Mouse (Mus musculus) lung, embryonic 14.5 days (tissue): ENCODE measurements at regions not wholly inside any gene's neighbourhood (a gene's known extent, or its start where the extent isn't known, plus 50 kb on each side); places are given as distances from the start of the nearest gene placed in this dataset.

Experiments used
- ATAC-seq: fragments of 200-750 bp; cut with Nextera tagmentation; 2 replicates; pipeline ENCODE4 v1.8.0; 2017; ENCODE audit warnings: mild to moderate bottlenecking, moderate TSS enrichment, moderate library complexity; ENCODE audit not compliant: insufficient read depth
- DNase-seq: peaks from one replicate; pipeline ENCODE4 v3.0.0-alpha.2; 2015
- H3K27ac ChIP-seq: fragments of 300-500 bp; sonication (generic); 2 replicates; pipeline ENCODE4 v1.5.1; 2014; ENCODE audit warnings: low read depth, mild to moderate bottlenecking, moderate library complexity
- H3K27me3 ChIP-seq: fragments of 300-500 bp; sonication (generic); 2 replicates; pipeline ENCODE4 v1.6.1; 2014; ENCODE audit warnings: low read length, control low read depth; ENCODE audit not compliant: insufficient read depth
- H3K36me3 ChIP-seq: fragments of 300-500 bp; sonication (generic); 2 replicates; pipeline ENCODE4 v1.6.1; 2014; ENCODE audit warnings: control low read depth; ENCODE audit not compliant: insufficient read depth
- H3K4me1 ChIP-seq: fragments of 300-500 bp; sonication (generic); 2 replicates; pipeline ENCODE4 v1.6.1; 2014; ENCODE audit warnings: antibody characterized with exemption, control low read depth; ENCODE audit not compliant: insufficient read depth
- H3K4me2 ChIP-seq: fragments of 300-500 bp; sonication (generic); 2 replicates; pipeline ENCODE4 v1.6.1; 2014; ENCODE audit warnings: mild to moderate bottlenecking
- H3K4me3 ChIP-seq: fragments of 300-500 bp; sonication (generic); 2 replicates; pipeline ENCODE4 v1.5.1; 2014; ENCODE audit warnings: low read depth, low read length
- H3K9ac ChIP-seq: fragments of 300-500 bp; sonication (generic); 2 replicates; pipeline ENCODE4 v1.6.1; 2014
- H3K9me3 ChIP-seq: fragments of 300-500 bp; sonication (generic); 2 replicates; pipeline ENCODE4 v1.6.1; 2016; ENCODE audit warnings: low read depth, low read length, control low read depth
- CTCF ChIP-seq: IDR thresholded peaks from 2 replicates; pipeline ENCODE4 v1.5.1; 2016; ENCODE audit warnings: antibody characterized with exemption, low read depth
- WGBS: fragments of 180-500 bp; shearing (Covaris S2); extraction: QIAGEN DNeasy Blood & Tissue Kit; methylation state at CpG from one replicate; pipeline ENCODE4 v1.1.7; 2014; 5-methylcytosine and 5-hydroxymethylcytosine counted together

GRCm38 (mm10) chr7:75923951-75924467, 75.9 kb downstream of the Klhl25 start:
- Histone ChIP-seq H3K36me3 (no peaks in the 10 kb centered on the region), H3K27me3 (no peaks in the 10 kb centered on the region), H3K9ac (no peak overlapping the region), H3K4me1 (no peaks in the 10 kb centered on the region), H3K4me2 (no peak overlapping the region), H3K27ac (no peak overlapping the region), H3K9me3 (no peaks in the 10 kb centered on the region), H3K4me3 (no peak overlapping the region)
- ATAC-seq (no peak), DNase-seq (no peak)
- no peak for TF ChIP-seq CTCF
- WGBS = 36% methylated on average over 3 of the region's 3 CpGs

- H3K9me3 ChIP-seq = no peaks in the 10 kb centered on the region
- TF ChIP-seq CTCF = peak; percentile 66
- no peaks in the 10 kb centered on the region for H3K27me3 ChIP-seq
- ATAC-seq = no peak; the same call in 1 of the 2 replicates
- H3K4me3 ChIP-seq = no peak overlapping the region
- no peaks in the 10 kb centered on the region for H3K36me3 ChIP-seq
- H3K27ac ChIP-seq = no peak overlapping the region
- DNase-seq = peak; percentile 78
- H3K4me2 ChIP-seq = no peak overlapping the region
- H3K4me1 ChIP-seq = no peaks in the 10 kb centered on the region
- 24% methylated on average over 4 of the region's 4 CpGs for WGBS
- H3K9ac ChIP-seq = no peak overlapping the region
Observed at GRCm38 (mm10) chr7:75927537-75927936, 79.4 kb downstream of the Klhl25 start.

DNA sequence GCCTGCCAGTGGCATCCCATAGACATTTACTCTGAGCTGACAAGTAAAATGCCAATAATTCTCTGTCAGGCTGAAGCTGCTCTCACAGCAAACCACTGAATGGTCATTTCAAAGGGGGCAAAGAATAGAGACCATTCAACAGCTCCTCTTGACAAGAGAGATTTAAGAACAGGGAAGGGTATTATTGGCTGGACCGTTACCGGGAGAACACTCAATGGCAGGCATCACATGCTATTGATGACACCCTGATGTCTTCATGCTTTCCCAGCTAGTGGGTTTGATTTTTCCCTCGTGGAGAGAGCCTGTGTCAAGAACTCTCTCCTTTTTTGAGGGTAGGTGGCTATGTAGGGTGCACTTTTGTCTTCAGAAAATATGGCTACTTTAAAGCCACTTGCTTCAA, 95.7 kb downstream of the Klhl25 start:
- Histone ChIP-seq H3K4me2 (no peak overlapping the region), H3K27me3 (no peaks in the 10 kb centered on the region), H3K36me3 (no peaks in the 10 kb centered on the region), H3K9me3 (no peaks in the 10 kb centered on the region), H3K4me1 (no peaks in the 10 kb centered on the region), H3K27ac (no peak overlapping the region), H3K4me3 (no peak overlapping the region), H3K9ac (no peak overlapping the region)
- WGBS = 68% methylated on average over 3 of the region's 3 CpGs
- no peak for TF ChIP-seq CTCF
- ATAC-seq = no peak
- DNase-seq = no peak

DNA sequence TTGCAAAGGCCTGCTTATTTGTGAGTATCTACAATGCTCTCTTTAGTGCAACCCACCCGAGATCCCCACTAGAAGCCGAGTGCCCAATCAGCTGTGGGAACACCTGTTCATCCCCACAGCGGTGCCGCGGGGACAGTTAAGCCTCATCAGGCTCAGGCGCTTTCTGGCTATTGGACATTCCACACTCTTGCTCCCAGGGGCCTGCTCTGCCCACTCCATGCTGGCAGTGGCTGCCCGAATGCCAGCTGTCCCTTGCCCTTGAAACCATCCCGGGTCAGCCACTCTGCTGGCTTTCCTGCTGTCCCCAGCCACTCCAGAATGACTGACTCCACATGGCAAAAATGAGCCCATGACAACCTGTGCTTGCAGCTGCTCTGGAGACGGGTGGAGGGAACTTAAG, 107.6 kb downstream of the Klhl25 start:
- H3K27ac ChIP-seq = no peak overlapping the region
- ATAC-seq (no peak), DNase-seq (no peak)
- H3K36me3 ChIP-seq = no peaks in the 10 kb centered on the region
- no peak overlapping the region for H3K9ac ChIP-seq
- H3K4me2 ChIP-seq = no peak overlapping the region
- no peaks in the 10 kb centered on the region for H3K4me1 ChIP-seq
- no peak overlapping the region for H3K4me3 ChIP-seq
- no peaks in the 10 kb centered on the region for H3K27me3 ChIP-seq
- no peaks in the 10 kb centered on the region for H3K9me3 ChIP-seq
- no peak for TF ChIP-seq CTCF
- 69% methylated on average over 9 of the region's 9 CpGs for WGBS

- no peak for DNase-seq
- H3K27me3 ChIP-seq = no peaks in the 10 kb centered on the region
- H3K4me1 ChIP-seq = no peaks in the 10 kb centered on the region
- H3K9ac ChIP-seq = no peak overlapping the region
- H3K4me3 ChIP-seq = no peak overlapping the region
- no peak for TF ChIP-seq CTCF
- no peak overlapping the region for H3K27ac ChIP-seq
- H3K36me3 ChIP-seq = no peaks in the 10 kb centered on the region
- WGBS = 77% methylated on average over 5 of the region's 5 CpGs
- no peaks in the 10 kb centered on the region for H3K9me3 ChIP-seq
- H3K4me2 ChIP-seq = no peak overlapping the region
- ATAC-seq = no peak
Observed at GRCm38 (mm10) chr7:75957366-75957765, 109.3 kb downstream of the Klhl25 start.

DNA sequence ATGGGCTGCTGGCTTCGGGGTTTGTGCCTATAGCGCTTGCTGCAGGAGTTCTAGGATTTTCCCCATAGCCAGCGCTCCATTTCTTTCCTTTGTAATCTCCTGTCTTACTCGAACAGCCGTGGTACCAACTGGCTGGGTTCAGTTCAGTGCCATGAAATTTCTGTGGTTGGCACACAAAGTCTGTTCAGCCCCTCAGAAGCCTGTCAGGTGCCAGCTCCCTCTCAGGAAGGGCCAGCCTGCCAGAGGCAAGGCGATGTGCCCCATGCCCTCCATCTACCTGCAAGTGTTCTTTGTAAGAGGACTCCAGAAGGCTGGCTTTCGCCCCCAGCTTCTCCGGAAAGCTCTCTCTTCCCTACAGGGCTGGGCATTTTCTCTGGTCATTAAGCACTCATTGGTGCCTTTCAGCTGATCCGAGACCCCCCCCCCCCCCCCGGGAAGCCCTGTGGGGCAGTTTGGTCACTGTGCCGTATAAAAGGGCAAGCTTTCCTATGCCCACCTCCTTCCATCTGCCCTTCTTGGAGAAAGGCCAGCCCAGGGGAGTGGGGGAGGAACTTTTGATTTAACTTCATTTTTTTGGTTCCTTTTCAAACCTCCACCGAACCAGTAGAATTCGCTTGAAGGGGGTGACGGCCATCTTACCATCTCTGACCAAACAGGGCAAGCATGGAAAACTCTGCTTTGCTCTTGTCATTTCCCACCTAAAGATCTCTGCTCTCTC, 112.0 kb downstream of the Klhl25 start:
- no peaks in the 10 kb centered on the region for H3K4me1 ChIP-seq
- DNase-seq = no peak
- H3K4me3 ChIP-seq = no peak overlapping the region
- no peak overlapping the region for H3K4me2 ChIP-seq
- no peak for TF ChIP-seq CTCF
- no peaks in the 10 kb centered on the region for H3K9me3 ChIP-seq
- ATAC-seq = no peak
- H3K9ac ChIP-seq = no peak overlapping the region
- H3K27ac ChIP-seq = no peak overlapping the region
- 89% methylated on average over 13 of the region's 14 CpGs for WGBS
- H3K36me3 ChIP-seq = no peaks in the 10 kb centered on the region
- H3K27me3 ChIP-seq = no peaks in the 10 kb centered on the region

DNA sequence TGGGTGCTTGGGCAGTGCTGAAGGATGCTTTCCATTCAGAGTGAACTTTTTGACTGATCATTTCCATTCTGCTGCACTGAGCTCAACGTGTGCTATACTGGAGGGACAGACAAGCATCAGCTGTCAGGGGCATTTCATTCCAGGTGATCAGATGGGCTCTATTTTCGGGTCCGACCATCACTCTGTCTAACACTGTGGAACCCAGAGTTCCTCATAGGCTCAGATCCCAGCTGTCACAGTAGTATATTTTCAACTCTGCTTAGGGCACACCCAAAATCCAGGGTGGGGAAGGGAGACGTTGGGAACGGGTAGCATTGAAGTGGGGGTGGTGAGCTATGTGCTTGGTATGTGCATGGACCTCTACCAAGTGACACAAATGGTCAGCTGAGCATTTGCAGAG, 120.1 kb downstream of the Klhl25 start:
- no peak overlapping the region for H3K27ac ChIP-seq
- H3K9ac ChIP-seq = no peak overlapping the region
- TF ChIP-seq CTCF = no peak
- DNase-seq (no peak), ATAC-seq (no peak)
- no peaks in the 10 kb centered on the region for H3K36me3 ChIP-seq
- H3K9me3 ChIP-seq = no peaks in the 10 kb centered on the region
- H3K4me2 ChIP-seq = no peak overlapping the region
- no peaks in the 10 kb centered on the region for H3K4me1 ChIP-seq
- 84% methylated on average over 5 of the region's 5 CpGs for WGBS
- H3K27me3 ChIP-seq = no peaks in the 10 kb centered on the region
- no peak overlapping the region for H3K4me3 ChIP-seq

- H3K4me1 ChIP-seq = no peaks in the 10 kb centered on the region
- no peak overlapping the region for H3K9ac ChIP-seq
- H3K4me2 ChIP-seq = no peak overlapping the region
- H3K27ac ChIP-seq = no peak overlapping the region
- DNase-seq (no peak), ATAC-seq (no peak)
- H3K9me3 ChIP-seq = no peaks in the 10 kb centered on the region
- no peak for TF ChIP-seq CTCF
- H3K36me3 ChIP-seq = no peaks in the 10 kb centered on the region
- no peak overlapping the region for H3K4me3 ChIP-seq
- WGBS = 60% methylated on average over 7 of the region's 7 CpGs
- H3K27me3 ChIP-seq = no peaks in the 10 kb centered on the region
Observed at GRCm38 (mm10) chr7:75970914-75971313, 122.8 kb downstream of the Klhl25 start.
